In genomic region chr5:116029071-116029470, GRCm38 (mm10) we compare ENCODE assay signal across 14 mouse cellular contexts. TPM values are rescaled to one million over a fixed set of nuclear protein-coding genes. Genes with fewer than 3 reads are reported as not detected.
A peak's percentile ranks its signal among the peaks of the same experiment; 100 is the strongest.
DNase-seq lines count a peak whose midpoint lies in the region; ATAC-seq and TF ChIP-seq lines count a peak whose summit lies in the region.
"Had no signal": no experiment of that assay in that cellular context is flagged by ENCODE, and none has a peak within 500 bp of the region (broad histone marks: within the 10 kb centered on the region; RNA-seq: fewer than 3 reads in every experiment).

No protein-coding gene starts in this region.

- H3K27me3 ChIP-seq in heart, embryonic 13.5 days (replicated peaks), result peaks cover 12% of the 10 kb centered on the region
- H3K27me3 ChIP-seq in liver, embryonic 15.5 days, result peaks cover 8% of the 10 kb centered on the region; the same call in 1 of the 2 replicates
- H3K27me3 ChIP-seq in hindbrain, embryonic 13.5 days, result peaks cover 18% of the 10 kb centered on the region
- no peaks in the 10 kb centered on the region for H3K27me3 ChIP-seq in lung, postnatal 0 days (replicated peaks; ENCODE audit: insufficient read depth, low read length)
- H3K27me3 ChIP-seq: neural tube, embryonic 15.5 days had no signal

- no peaks in the 10 kb centered on the region for H3K36me3 ChIP-seq in heart, embryonic 13.5 days
- no peaks in the 10 kb centered on the region for H3K36me3 ChIP-seq in liver, embryonic 15.5 days (replicated peaks)
- no peaks in the 10 kb centered on the region for H3K36me3 ChIP-seq in hindbrain, embryonic 13.5 days
- no peaks in the 10 kb centered on the region for H3K36me3 ChIP-seq in lung, postnatal 0 days (ENCODE audit: insufficient read depth, low read length)
- H3K36me3 ChIP-seq: neural tube, embryonic 15.5 days had no signal

- H3K27ac ChIP-seq in heart, embryonic 13.5 days (replicated peaks), result peak overlapping the region; percentile 64; the same call in 1 of the 2 replicates
- H3K27ac ChIP-seq in bone marrow, adult 2 months (ENCODE audit: control insufficient read depth, insufficient read depth, low read depth, low read length, poor library complexity), result peak overlapping the region; percentile 11; the same call in 1 of the 2 replicates
- H3K27ac ChIP-seq in liver, embryonic 15.5 days (replicated peaks), result peak overlapping the region; percentile 98
- H3K27ac ChIP-seq in hindbrain, embryonic 13.5 days, result no peak overlapping the region
- H3K27ac ChIP-seq in lung, postnatal 0 days (ENCODE audit: low read length), result no peak overlapping the region
- H3K27ac ChIP-seq: neural tube, embryonic 15.5 days had no signal

- no peak for TF ChIP-seq EP300 in lung, postnatal 0 days (IDR thresholded peaks at IDR 0.05)

- 44% methylated on average over 7 of the region's 7 CpGs for WGBS in heart, embryonic 13.5 days
- 4% methylated on average over 7 of the region's 7 CpGs for WGBS in bone marrow, adult 2 months
- 2% methylated on average over 7 of the region's 7 CpGs for WGBS in liver, embryonic 15.5 days (ENCODE audit: insufficient replicate concordance)
- WGBS in hindbrain, embryonic 13.5 days, result 74% methylated on average over 7 of the region's 7 CpGs
- WGBS in lung, postnatal 0 days, result 43% methylated on average over 7 of the region's 7 CpGs

- no peak overlapping the region for H3K4me3 ChIP-seq in heart, embryonic 13.5 days
- H3K4me3 ChIP-seq in bone marrow, adult 2 months (replicated peaks; ENCODE audit: control insufficient read depth, low read depth, low read length), result no peak overlapping the region
- H3K4me3 ChIP-seq in liver, embryonic 15.5 days (replicated peaks), result peak overlapping the region; percentile 9; the same call in 1 of the 2 replicates
- H3K4me3 ChIP-seq in hindbrain, embryonic 13.5 days, result no peak overlapping the region
- no peak overlapping the region for H3K4me3 ChIP-seq in lung, postnatal 0 days (ENCODE audit: low read depth, low read length)
- H3K4me3 ChIP-seq: neural tube, embryonic 15.5 days had no signal

- no peak for TF ChIP-seq CTCF in bone marrow, adult 2 months (IDR thresholded peaks at IDR 0.05; ENCODE audit: control insufficient read depth, insufficient read depth, low read length)
- TF ChIP-seq CTCF in lung, postnatal 0 days (IDR thresholded peaks at IDR 0.05), result no peak

- no peak overlapping the region; the same call in 1 of the 2 replicates for H3K4me2 ChIP-seq in heart, embryonic 13.5 days
- peak overlapping the region; percentile 55 for H3K4me2 ChIP-seq in liver, embryonic 15.5 days
- no peak overlapping the region for H3K4me2 ChIP-seq in hindbrain, embryonic 13.5 days
- H3K4me2 ChIP-seq in lung, postnatal 0 days (replicated peaks; ENCODE audit: low read depth, low read length), result no peak overlapping the region
- H3K4me2 ChIP-seq: neural tube, embryonic 15.5 days had no signal

- ATAC-seq in heart, embryonic 13.5 days (ENCODE audit: extremely low read depth, insufficient number of reproducible peaks, low FRiP score, low TSS enrichment), result no peak
- peak; percentile 16 for ATAC-seq in liver, embryonic 15.5 days (ENCODE audit: insufficient read depth)
- no peak for ATAC-seq in hindbrain, embryonic 13.5 days (ENCODE audit: low FRiP score)
- ATAC-seq in lung, postnatal 0 days, result no peak
- ATAC-seq: forebrain, embryonic 16.5 days; intestine, embryonic 16.5 days had no signal

- no peak for DNase-seq in heart, postnatal 10 days
- DNase-seq in thymus, postnatal 14 days, result peak; percentile 81
- DNase-seq in frontal cortex, postnatal 14 days (ENCODE audit: low spot score in 2 of 2), result no peak
- DNase-seq in lung, postnatal 0 days (ENCODE audit: low spot score), result no peak
- DNase-seq: right cerebral cortex, postnatal 25 days had no signal

- no peak overlapping the region for H3K9ac ChIP-seq in heart, embryonic 13.5 days
- H3K9ac ChIP-seq in liver, embryonic 15.5 days, result peak overlapping the region; percentile 29; the same call in 1 of the 2 replicates
- no peak overlapping the region for H3K9ac ChIP-seq in hindbrain, embryonic 13.5 days
- H3K9ac ChIP-seq in lung, postnatal 0 days (replicated peaks; ENCODE audit: low read depth), result no peak overlapping the region
- H3K9ac ChIP-seq: neural tube, embryonic 15.5 days had no signal

- TF ChIP-seq POLR2A in bone marrow, adult 2 months (IDR thresholded peaks at IDR 0.05; ENCODE audit: borderline replicate concordance, control insufficient read depth, low read depth, low read length), result no peak

- intact Hi-C loops in heart, postnatal 10 days (cut with DNase I), result no loop called here

- H3K9me3 ChIP-seq in heart, embryonic 13.5 days, result no peaks in the 10 kb centered on the region
- H3K9me3 ChIP-seq in liver, embryonic 15.5 days (replicated peaks), result no peaks in the 10 kb centered on the region
- no peaks in the 10 kb centered on the region for H3K9me3 ChIP-seq in hindbrain, embryonic 13.5 days
- H3K9me3 ChIP-seq in lung, postnatal 0 days (ENCODE audit: low read length), result no peaks in the 10 kb centered on the region
- H3K9me3 ChIP-seq: neural tube, embryonic 15.5 days had no signal

- H3K4me1 ChIP-seq in heart, embryonic 13.5 days, result peaks cover 24% of the 10 kb centered on the region
- peaks cover 2% of the 10 kb centered on the region; the same call in 1 of the 2 replicates for H3K4me1 ChIP-seq in bone marrow, adult 2 months (ENCODE audit: control insufficient read depth, insufficient read depth, low read length)
- peaks cover 69% of the 10 kb centered on the region for H3K4me1 ChIP-seq in liver, embryonic 15.5 days (replicated peaks)
- H3K4me1 ChIP-seq in hindbrain, embryonic 13.5 days (replicated peaks), result peaks cover 10% of the 10 kb centered on the region
- no peaks in the 10 kb centered on the region for H3K4me1 ChIP-seq in lung, postnatal 0 days (ENCODE audit: insufficient read depth, low read depth, low read length)

RNA-seq across cellular contexts. Expression of gene Prkab1, which starts 4.8 kb away (rescaled TPM):
- 43.1 and 43.9 TPM in 2 replicates for polyA plus RNA-seq in heart, embryonic 13.5 days (2015; fragmentation: Nextera tagmentation; extraction: Ambion mirVana)
- 10 to 100 TPM; 61.9 to 71.1 TPM for total RNA-seq in heart, postnatal 10 days (2021)
- polyA plus RNA-seq in bone marrow, adult 2 months (2011; ENCODE audit: insufficient read depth, insufficient read length, low replicate concordance, missing spikeins), result 43.5 and 64.1 TPM in 2 replicates
- 89.4 and 101 TPM in 2 replicates for polyA plus RNA-seq in liver, embryonic 15.5 days (2015; fragmentation: Nextera tagmentation; extraction: Ambion mirVana)
- polyA plus RNA-seq in hindbrain, embryonic 13.5 days (2015; fragmentation: Nextera tagmentation; extraction: Ambion mirVana), result 54.8 and 55.0 TPM in 2 replicates
- 75.1 and 80.6 TPM in 2 replicates for polyA plus RNA-seq in lung, postnatal 0 days (2015; fragmentation: Nextera tagmentation; extraction: Ambion mirVana)

RNA-seq across cellular contexts. Expression of gene Tmem233, which starts 54.0 kb away (rescaled TPM):
- 0.05 TPM in 1 of 2 replicates, not detected in the other for polyA plus RNA-seq in heart, embryonic 13.5 days (2015; fragmentation: Nextera tagmentation; extraction: Ambion mirVana)
- total RNA-seq in heart, postnatal 10 days (2021), result not detected
- not detected in 2 replicates for polyA plus RNA-seq in bone marrow, adult 2 months (2011; ENCODE audit: insufficient read depth, insufficient read length, low replicate concordance, missing spikeins)
- not detected in 2 replicates for polyA plus RNA-seq in liver, embryonic 15.5 days (2015; fragmentation: Nextera tagmentation; extraction: Ambion mirVana)
- not detected in 2 replicates for polyA plus RNA-seq in hindbrain, embryonic 13.5 days (2015; fragmentation: Nextera tagmentation; extraction: Ambion mirVana)
- polyA plus RNA-seq in lung, postnatal 0 days (2015; fragmentation: Nextera tagmentation; extraction: Ambion mirVana), result 0.11 and 0.18 TPM in 2 replicates
- polyA plus RNA-seq: C2C12; forebrain, embryonic 16.5 days; intestine, embryonic 16.5 days; limb, embryonic 11.5 days had no signal

Comparison
In these comparisons a context has a peak if more than half of its experiments do, and no peak if none do; other contexts are left out.
1. H3K27ac ChIP-seq: peak in heart, embryonic 13.5 days (single experiment), bone marrow, adult 2 months (single experiment) and liver, embryonic 15.5 days (single experiment); none in hindbrain, embryonic 13.5 days (single experiment) and lung, postnatal 0 days (single experiment).